Mouse (Mus musculus): ENCODE data around the gene Atp7a.
A peak's percentile ranks its signal among the peaks of the same experiment; 100 is the strongest.
"Not testable (repeated sequence)": the region's sequence is repeated elsewhere in the genome, so short reads cannot be mapped to it uniquely, and the experiment has no call there.

The Atp7a gene

DNA sequence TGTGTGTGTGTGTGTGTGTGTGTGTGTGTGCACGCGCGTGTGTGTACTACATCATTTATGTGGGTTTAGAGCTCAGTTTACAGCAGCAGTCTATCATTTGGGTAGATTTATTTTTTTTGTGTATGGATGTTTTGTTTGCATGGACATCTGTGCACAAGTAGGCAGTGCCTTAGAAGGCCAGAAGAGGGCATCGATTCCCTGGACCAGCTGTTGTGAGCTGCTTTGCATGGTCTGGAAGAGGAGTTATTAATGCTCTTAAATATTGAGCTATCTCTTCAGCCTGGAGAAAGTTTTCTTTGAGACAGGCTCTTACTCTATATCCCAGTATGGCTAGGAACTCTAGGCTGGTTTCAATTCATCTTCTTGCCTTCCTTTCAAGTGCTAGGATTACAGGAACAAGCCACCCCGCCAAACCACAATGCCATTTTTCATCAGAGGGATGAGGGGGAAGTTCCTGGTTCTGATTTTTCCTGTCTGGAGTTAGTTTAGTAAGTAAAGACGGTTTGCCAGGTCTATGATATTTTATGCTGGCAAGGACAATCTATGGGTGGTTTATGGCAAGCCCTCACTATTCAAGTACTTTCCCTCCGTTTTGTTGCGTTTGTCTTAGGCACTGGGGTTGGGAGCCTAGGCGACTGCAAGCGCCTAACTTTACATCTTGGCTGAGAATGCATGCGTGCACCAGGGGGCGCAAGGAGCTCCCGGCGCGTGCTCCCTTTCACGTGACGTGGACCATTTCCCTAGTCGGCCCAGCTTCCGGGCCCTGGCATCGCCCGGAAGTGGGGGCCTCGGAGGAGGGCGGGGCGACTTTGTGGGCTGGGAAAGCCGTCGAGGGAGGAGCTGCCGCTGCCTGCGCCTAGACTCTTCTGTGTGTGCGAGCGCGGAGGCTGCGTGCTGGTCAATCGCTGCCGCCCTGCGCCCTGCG, at the start of gene Atp7a:
Gene Atp7a (plus strand): TSS at position 859 of the 925 bp plus-strand sequence.
- DNase-seq (ENCODE audit: low spot score in 2 of 2) = peak; percentile 78 to 88

GRCm38 (mm10) chrX:106001605-106002004, 25.5 kb upstream of the Atp7a start:
- no peak for DNase-seq (ENCODE audit: low spot score in 2 of 2)

- DNase-seq (ENCODE audit: low spot score in 2 of 2) = no peak
Observed at GRCm38 (mm10) chrX:106010762-106011161, 16.3 kb upstream of the Atp7a start.

DNA sequence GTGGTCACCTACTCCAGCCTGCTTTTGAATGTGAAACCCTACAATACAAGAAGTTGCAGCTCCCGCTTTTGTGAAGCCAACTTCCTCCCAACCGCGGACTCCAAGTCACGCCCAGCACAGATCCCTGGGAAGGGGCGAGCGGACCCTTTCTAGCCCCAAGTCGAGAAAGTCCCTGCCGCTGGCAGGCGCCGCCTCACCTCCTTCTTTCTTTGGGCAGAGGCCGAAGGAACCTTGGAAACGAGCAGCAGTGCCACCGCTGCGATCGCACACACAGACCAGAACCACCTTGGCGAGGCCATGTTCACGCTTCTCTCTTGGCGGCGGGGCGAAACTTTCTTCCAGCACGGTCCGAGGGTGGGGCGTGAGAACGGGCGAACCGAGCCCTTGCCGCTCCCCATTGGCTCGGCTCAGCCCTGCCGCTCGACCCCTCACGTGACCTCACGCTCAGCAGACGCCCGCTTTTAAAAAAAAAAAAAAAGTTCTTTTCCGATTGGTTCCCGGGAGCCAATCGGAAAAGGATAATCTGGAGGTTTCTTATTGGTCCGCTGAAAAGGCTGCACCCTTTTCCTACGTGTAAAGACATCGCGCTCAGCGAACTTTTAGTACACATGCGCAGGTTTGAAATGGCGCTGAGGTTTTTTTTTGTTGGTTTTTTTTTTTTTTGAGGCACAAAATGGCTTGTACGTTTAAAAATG, 15.5 kb upstream of the Atp7a start, which contains the start of gene Magt1:
Gene Magt1 (minus strand): TSS at position 442 of the 695 bp plus-strand sequence.
- peak; percentile 75 to 82 for DNase-seq (ENCODE audit: low spot score in 2 of 2)

DNA sequence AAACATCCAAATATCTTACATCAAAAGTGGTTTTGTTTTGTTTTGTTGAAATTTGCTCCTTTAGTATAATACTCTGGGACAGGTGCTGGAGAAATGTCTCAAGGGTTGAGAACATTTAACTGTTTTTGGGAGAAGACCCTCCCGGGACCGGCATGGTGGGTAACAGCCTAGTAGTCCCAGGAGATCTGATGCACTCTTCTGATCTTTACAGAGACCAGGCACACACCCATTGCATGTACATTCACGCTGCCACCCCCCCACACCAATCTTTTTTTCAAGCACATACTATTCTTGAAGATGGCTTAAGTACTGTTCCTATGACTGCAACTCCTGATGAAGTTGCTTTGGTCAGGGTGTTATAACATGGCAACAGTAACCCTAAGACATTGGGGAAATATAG, 14.5 kb upstream of the Atp7a start:
- DNase-seq (ENCODE audit: low spot score in 2 of 2) = no peak

- DNase-seq (ENCODE audit: low spot score in 2 of 2) = peak in 1 of 2 experiments; percentile 3
Observed at GRCm38 (mm10) chrX:106013217-106013616, 13.9 kb upstream of the Atp7a start.

DNA sequence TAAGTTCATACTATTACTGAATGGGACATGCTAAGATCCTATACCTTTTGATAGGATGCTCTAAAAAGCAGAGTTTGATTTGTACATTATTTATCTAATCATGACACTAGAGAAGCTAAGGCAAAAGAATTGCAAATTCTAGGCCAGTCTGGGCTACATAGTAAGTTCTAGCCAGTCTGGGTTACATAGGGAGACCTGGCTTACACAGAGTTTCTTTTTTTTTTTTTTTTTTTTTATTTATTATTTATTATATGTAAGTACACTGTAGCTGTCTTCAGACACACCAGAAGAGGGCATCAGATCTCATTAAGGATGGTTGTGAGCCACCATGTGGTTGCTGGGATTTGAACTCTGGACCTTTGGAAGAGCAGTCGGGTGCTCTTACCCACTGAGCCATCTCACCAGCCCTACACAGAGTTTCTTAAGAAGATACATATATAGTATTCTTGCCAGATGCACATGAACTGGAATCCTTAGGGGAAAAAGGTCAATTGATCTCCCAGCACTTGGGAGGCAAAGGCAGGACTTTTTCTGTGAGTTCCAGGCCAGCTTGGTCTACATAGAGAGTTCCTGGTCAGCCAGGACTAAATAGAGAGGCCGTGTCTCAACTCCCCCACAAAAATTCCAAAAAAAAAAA, 12.2 kb upstream of the Atp7a start:
- DNase-seq (ENCODE audit: low spot score in 2 of 2) = not testable (repeated sequence)

DNA sequence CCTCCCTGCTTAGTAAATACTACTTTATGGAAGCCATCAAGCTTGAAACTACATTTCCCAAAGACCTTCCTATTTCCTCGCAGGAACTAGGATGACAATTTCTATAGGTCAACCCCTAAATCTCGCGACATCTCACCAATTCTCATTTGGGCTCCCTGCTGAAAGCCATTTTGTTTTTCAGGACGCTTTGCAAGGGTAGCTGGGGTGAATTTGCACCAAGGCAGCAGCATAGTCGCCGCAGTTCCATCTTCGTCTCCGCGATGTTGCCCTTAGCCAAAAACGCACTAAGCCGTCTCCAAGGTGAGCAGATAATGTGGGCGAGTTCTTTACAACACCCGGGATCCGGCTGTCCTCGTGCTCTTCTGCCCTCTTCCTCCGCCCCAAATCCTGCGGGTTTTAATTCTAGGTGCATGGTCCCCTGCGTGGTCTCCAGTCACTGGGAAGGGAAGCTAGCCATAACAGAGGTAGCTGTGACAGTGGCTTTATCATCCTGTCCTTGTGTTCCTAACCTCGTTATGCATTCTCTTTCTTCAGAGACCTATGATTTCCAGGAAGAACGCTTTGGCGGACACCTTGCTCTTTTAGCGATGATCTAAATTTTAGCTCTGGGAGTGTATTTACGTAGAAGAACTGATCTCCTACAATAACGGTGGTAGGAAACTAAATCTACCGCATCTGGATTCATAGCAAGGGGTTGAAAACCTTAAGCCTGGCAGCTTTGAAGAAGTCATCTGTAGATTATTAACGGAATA, 11.3 kb upstream of the Atp7a start, which contains the start of gene Cox7b:
Gene Cox7b (plus strand): TSS at position 130 of the 752 bp plus-strand sequence.
- peak; percentile 47 to 58 for DNase-seq (ENCODE audit: low spot score in 2 of 2)

DNA sequence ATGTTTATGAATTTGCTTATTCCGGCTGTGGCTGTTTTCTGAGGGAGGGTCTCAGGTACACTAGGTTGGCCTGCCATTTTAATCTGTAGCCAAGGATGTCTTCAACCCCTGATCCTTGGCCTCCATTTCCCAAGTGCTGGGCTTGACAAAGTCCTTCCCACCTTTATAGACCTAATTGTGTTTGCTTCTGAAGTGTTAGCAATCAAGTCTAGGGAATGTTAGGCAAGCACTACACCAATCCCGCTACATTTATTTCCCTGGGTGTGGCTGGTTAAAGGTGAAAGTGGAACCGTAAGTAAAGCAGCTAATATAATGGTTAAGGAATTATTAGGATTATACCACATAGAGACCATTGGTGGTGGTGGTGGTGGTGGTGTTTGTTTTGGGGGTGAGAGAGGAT, 10.0 kb upstream of the Atp7a start:
- DNase-seq (ENCODE audit: low spot score in 2 of 2) = no peak

GRCm38 (mm10) chrX:106017516-106017915, 9.6 kb upstream of the Atp7a start:
- no peak for DNase-seq (ENCODE audit: low spot score in 2 of 2)

- no peak for DNase-seq (ENCODE audit: low spot score in 2 of 2)
Observed at GRCm38 (mm10) chrX:106027343-106027674, 233 bp downstream of the Atp7a start.

DNA sequence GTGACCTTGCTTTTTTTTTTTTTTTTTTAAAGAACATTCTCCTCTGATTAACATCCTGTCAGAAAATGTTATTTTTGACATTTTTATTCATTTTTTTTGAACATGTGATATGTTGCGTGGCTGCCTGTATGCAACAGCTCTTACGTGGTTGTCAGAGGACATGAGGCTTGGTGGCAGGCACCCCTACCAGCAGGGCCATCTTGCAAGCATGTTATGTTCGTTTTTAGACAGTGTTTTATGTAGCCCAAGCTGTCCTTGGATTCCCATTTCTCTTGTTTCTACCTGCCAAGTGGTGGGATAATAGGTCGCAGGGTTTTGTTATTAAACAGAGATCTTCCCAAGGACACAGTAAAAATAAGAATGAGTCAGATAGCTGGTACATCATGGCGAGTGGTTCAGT, 3.1 kb downstream of the Atp7a start:
- no peak for DNase-seq (ENCODE audit: low spot score in 2 of 2)

- no peak for DNase-seq (ENCODE audit: low spot score in 2 of 2)
Observed at GRCm38 (mm10) chrX:106031124-106031523, 4.0 kb downstream of the Atp7a start.

GRCm38 (mm10) chrX:106035727-106036126, 8.7 kb downstream of the Atp7a start:
- no peak for DNase-seq (ENCODE audit: low spot score in 2 of 2)

DNA sequence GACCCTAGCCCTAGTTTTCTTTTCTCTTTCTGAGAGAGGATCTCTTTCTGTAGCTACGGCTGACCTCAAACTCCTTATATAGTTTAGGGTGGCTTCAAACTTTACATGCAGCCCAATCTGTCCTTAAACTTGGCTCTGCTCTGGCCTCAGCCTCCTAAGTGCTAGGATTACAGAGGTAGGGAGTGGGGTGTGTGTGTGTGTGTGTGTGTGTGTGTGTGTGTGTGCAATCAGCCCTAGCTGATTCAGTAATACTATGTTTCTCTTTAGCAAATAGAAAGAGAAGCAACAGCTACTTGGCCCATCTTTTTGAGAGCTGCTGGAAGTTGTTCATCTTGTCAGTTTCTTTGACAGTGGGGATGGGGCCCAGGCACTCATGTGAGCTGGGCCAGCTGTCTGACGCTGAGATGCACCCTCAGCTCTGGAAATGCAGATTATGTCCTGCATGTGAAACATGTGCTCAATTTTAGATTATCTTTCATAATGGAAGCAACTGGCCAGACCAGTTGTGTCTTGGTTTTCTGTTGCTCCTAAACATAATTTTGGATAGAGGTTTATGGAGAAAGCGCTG, 10.2 kb downstream of the Atp7a start:
- DNase-seq (ENCODE audit: low spot score in 2 of 2) = no peak

DNA sequence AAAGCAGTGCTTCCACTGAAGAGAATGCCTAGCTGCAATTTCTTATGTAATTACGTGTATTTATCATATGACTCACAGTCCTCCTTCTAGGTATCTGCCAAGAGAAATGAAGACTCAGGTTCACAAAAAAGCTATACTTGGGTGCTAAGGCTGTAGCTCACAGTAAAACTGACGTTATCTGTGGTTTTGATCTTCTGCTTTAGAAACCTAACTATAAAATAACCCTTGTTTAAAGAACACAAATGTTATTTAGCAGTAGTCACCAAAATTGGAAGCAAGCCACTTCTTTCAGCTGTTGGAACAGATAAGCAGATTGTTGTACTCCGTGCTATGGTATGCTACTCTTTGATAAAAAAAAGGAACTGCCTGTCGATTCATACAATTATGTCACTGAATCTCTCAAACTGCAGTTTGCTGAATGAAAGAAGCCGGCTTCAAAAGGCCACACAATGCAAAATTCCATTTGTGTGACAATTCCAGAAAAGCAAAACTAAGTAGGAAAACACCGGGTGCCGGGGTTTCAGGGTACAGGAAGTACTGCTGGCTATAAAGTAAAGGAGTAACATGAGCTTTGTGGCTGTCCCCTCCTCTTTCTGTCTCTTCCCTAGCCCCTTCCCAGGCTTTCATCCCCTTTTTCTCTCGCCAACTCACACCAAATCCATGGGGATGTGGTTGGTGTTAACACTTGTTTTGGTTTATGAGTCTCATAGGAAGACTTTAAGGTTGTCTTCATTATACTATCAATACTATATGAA, 17.0 kb downstream of the Atp7a start:
- DNase-seq (ENCODE audit: low spot score in 2 of 2) = no peak

DNA sequence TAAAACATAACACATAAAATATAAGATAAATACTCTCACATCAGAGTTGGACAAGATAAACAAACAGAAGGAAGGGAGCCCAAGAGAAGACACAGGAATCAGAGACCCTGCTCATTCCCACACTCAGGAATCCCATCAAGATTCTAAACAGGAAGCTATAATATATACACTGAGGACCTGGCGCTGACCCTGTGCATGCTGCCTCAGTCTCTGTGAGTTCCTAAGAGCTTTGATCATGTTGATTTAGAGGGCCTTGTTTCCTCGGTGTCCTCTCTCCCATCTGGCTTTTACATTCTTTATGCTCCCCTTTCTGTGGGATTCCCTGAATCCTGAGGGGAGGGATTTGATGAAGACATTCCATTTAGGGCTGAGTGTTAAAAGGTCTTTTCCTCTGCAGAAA, 18.4 kb downstream of the Atp7a start:
- DNase-seq (ENCODE audit: low spot score in 2 of 2) = no peak

- DNase-seq (ENCODE audit: low spot score in 2 of 2) = no peak
Observed at GRCm38 (mm10) chrX:106045928-106046327, 18.9 kb downstream of the Atp7a start.

- no peak for DNase-seq (ENCODE audit: low spot score in 2 of 2)
Observed at GRCm38 (mm10) chrX:106048191-106048590, 21.1 kb downstream of the Atp7a start.

- DNase-seq (ENCODE audit: low spot score in 2 of 2) = not testable (repeated sequence)
Observed at GRCm38 (mm10) chrX:106077858-106078257, 50.8 kb downstream of the Atp7a start.
